Mouse (Mus musculus): ENCODE data around the gene Cacul1. TPM values are rescaled to one million over a fixed set of nuclear protein-coding genes. Genes with fewer than 3 reads are reported as not detected.

The Cacul1 gene
- total and polyA plus RNA-seq, 2 experiments from 2014 or later: 7.1 to 22.1 TPM

GRCm38 (mm10) chr19:60478859-60479258 lies 102.0 kb downstream of the Cacul1 start:
- H3K4me1 ChIP-seq (ENCODE audit: control insufficient read depth, insufficient read depth): no peaks in the 10 kb centered on the region
- H3K27ac ChIP-seq (ENCODE audit: low read depth): no peak overlapping the region
- no peak for TF ChIP-seq CTCF (IDR thresholded peaks at IDR 0.05; ENCODE audit: low read depth)
- no peak for TF ChIP-seq EP300 (IDR thresholded peaks at IDR 0.05; ENCODE audit: low read depth)
- WGBS: 13% methylated on average over 1 of the region's 1 CpGs
- H3K4me3 ChIP-seq (ENCODE audit: low read depth, low read length): no peak overlapping the region
- H3K9ac ChIP-seq (replicated peaks; ENCODE audit: low read depth, low read length): no peak overlapping the region
- H3K27me3 ChIP-seq (ENCODE audit: control insufficient read depth, insufficient read depth, low read length): no peaks in the 10 kb centered on the region
- no peak for DNase-seq (ENCODE audit: low spot score)
- ATAC-seq (ENCODE audit: insufficient read depth, low read depth): no peak
- no peaks in the 10 kb centered on the region for H3K9me3 ChIP-seq (replicated peaks; ENCODE audit: control insufficient read depth, low read length)
- H3K4me2 ChIP-seq (ENCODE audit: low read depth, low read length): no peak overlapping the region
- H3K36me3 ChIP-seq (replicated peaks; ENCODE audit: control insufficient read depth, insufficient read depth, low read length): no peaks in the 10 kb centered on the region

- Histone ChIP-seq H3K27ac (ENCODE audit: low read depth) (no peak overlapping the region), H3K9ac (replicated peaks; ENCODE audit: low read depth, low read length) (no peak overlapping the region), H3K4me1 (ENCODE audit: control insufficient read depth, insufficient read depth) (no peaks in the 10 kb centered on the region), H3K27me3 (ENCODE audit: control insufficient read depth, insufficient read depth, low read length) (no peaks in the 10 kb centered on the region), H3K4me3 (ENCODE audit: low read depth, low read length) (no peak overlapping the region), H3K4me2 (ENCODE audit: low read depth, low read length) (no peak overlapping the region), H3K9me3 (replicated peaks; ENCODE audit: control insufficient read depth, low read length) (no peaks in the 10 kb centered on the region), H3K36me3 (replicated peaks; ENCODE audit: control insufficient read depth, insufficient read depth, low read length) (no peaks in the 10 kb centered on the region)
- no peak for ATAC-seq (ENCODE audit: insufficient read depth, low read depth)
- WGBS: 32% methylated on average over 2 of the region's 2 CpGs
- TF ChIP-seq CTCF (IDR thresholded peaks at IDR 0.05; ENCODE audit: low read depth) (no peak), EP300 (IDR thresholded peaks at IDR 0.05; ENCODE audit: low read depth) (no peak)
- DNase-seq (ENCODE audit: low spot score): no peak
These were observed 103.0 kb downstream of the Cacul1 start for GRCm38 (mm10) chr19:60477788-60478187.

Small RNAs within 50 kb of the gene (microRNA-seq; reads per million reads assigned to microRNA genes)
- not detected for gene Gm25238

Other genes with a start within 250 kb of the Cacul1 start
- not detected in 2 replicates for gene Prlhr, start 112.7 kb downstream of the Cacul1 start, total RNA-seq (2014; rRNA removed; ENCODE audit: low replicate concordance)
- not detected in 2 replicates for gene Prlhr, start 112.7 kb downstream of the Cacul1 start, polyA plus RNA-seq (2015; fragmentation: Nextera tagmentation; extraction: Ambion mirVana)
- 1.1 and 3.1 TPM in 2 replicates for gene Nanos1, start 175.0 kb upstream of the Cacul1 start, total RNA-seq (2014; rRNA removed; ENCODE audit: low replicate concordance)
- gene Nanos1, start 175.0 kb upstream of the Cacul1 start, polyA plus RNA-seq (2015; fragmentation: Nextera tagmentation; extraction: Ambion mirVana): 0.25 and 0.29 TPM in 2 replicates
- 75.1 and 75.4 TPM in 2 replicates for gene Eif3a, start 209.6 kb upstream of the Cacul1 start, total RNA-seq (2014; rRNA removed; ENCODE audit: low replicate concordance)
- gene Eif3a, start 209.6 kb upstream of the Cacul1 start, polyA plus RNA-seq (2015; fragmentation: Nextera tagmentation; extraction: Ambion mirVana): 71.0 and 75.5 TPM in 2 replicates
- gene Fam45a, start 230.6 kb upstream of the Cacul1 start, total RNA-seq (2014; rRNA removed; ENCODE audit: low replicate concordance): 14.1 and 23.0 TPM in 2 replicates
- 13.4 and 15.0 TPM in 2 replicates for gene Fam45a, start 230.6 kb upstream of the Cacul1 start, polyA plus RNA-seq (2015; fragmentation: Nextera tagmentation; extraction: Ambion mirVana)

Data from heart, postnatal 0 days (tissue).